Mouse (Mus musculus) thymus, adult 2 months (tissue): ENCODE results near the gene Elavl3.

Experiments
- CTCF ChIP-seq: fragments of 200-500 bp; IDR thresholded peaks from 2 replicates; pipeline ENCODE4 v1.5.1; 2012; ENCODE audit warnings: mild to moderate bottlenecking, control low read depth, low read length, moderate library complexity, borderline replicate concordance; ENCODE audit not compliant: control insufficient read depth, poor library complexity, insufficient read depth; ENCODE audit errors: extremely low read depth
- POLR2A ChIP-seq: fragments of 200-500 bp; IDR thresholded peaks from 2 replicates; pipeline ENCODE4 v1.6.1; 2012; ENCODE audit warnings: mild to moderate bottlenecking, low read length, control low read depth, moderate library complexity; ENCODE audit not compliant: control insufficient read depth, poor library complexity, insufficient read depth; ENCODE audit errors: extremely low read depth

GRCm38 (mm10) chr9:22058011-22058424 is 6.2 kb upstream of the Elavl3 start:
- TF ChIP-seq POLR2A: no peak
- no peak for TF ChIP-seq CTCF
